Mouse (Mus musculus) ES-E14 (cell line): ENCODE measurements at regions not wholly inside any gene's neighbourhood (a gene's known extent, or its start where the extent isn't known, plus 50 kb on each side); places are given as distances from the start of the nearest gene placed in this dataset.

ENCODE experiments used
- HCFC1 ChIP-seq: IDR thresholded peaks from 2 replicates; pipeline ENCODE4 v1.6.1; 2012; ENCODE audit warnings: low read length, inconsistent platforms, borderline replicate concordance; ENCODE audit not compliant: insufficient read depth
- ZNF384 ChIP-seq: IDR thresholded peaks from 2 replicates; pipeline ENCODE4 v1.6.1; 2012; ENCODE audit warnings: low read depth, low read length, inconsistent platforms

DNA sequence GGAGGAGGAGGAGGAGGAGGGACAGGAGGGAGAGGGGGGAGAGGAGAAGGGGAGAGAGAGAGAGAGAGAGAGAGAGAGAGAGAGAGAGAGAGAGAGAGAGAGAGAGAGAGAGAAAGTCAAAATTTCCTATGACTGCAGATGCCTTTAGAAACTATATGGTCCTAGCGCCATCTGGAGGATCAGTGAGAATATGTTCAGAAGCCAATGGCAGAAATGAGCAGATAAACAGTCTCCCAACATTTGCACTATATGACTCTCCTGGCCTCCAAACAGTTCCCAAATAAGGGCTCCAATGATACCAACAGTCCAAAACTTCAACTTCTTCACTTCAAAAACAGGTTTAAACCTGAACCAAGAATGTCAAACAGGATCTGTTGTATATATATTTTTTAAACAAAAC, 309.1 kb upstream of the Sphkap start:
- TF ChIP-seq HCFC1 (no peak), ZNF384 (no peak)
